Mouse (Mus musculus): ENCODE results near the gene Dcaf1.

Dcaf1 gene

GRCm38 (mm10) chr9:106821618-106822380, at the start of gene Dcaf1:
TSS of gene Dcaf1 (plus strand) at chr9:106821874.
- DNase-seq (ENCODE audit: low read depth, low spot score) = peak; percentile 99

- DNase-seq (ENCODE audit: low read depth, low spot score) = no peak
Observed at GRCm38 (mm10) chr9:106776116-106776515, 45.6 kb upstream of the Dcaf1 start.

- DNase-seq (ENCODE audit: low read depth, low spot score) = no peak
Observed at GRCm38 (mm10) chr9:106777423-106777822, 44.3 kb upstream of the Dcaf1 start.

GRCm38 (mm10) chr9:106778319-106778718, 43.4 kb upstream of the Dcaf1 start:
- DNase-seq (ENCODE audit: low read depth, low spot score) = peak; percentile 85

GRCm38 (mm10) chr9:106780086-106780485, 41.6 kb upstream of the Dcaf1 start:
- no peak for DNase-seq (ENCODE audit: low read depth, low spot score)

- DNase-seq (ENCODE audit: low read depth, low spot score) = no peak
Observed at GRCm38 (mm10) chr9:106783554-106783953, 38.1 kb upstream of the Dcaf1 start.

GRCm38 (mm10) chr9:106785206-106785605, 36.5 kb upstream of the Dcaf1 start:
- DNase-seq (ENCODE audit: low read depth, low spot score) = no peak

- peak; percentile 64 for DNase-seq (ENCODE audit: low read depth, low spot score)
Observed at GRCm38 (mm10) chr9:106787979-106788811, 33.5 kb upstream of the Dcaf1 start.

GRCm38 (mm10) chr9:106788812-106789321, 32.8 kb upstream of the Dcaf1 start, which contains the start of gene Rad54l2:
TSS of gene Rad54l2 (minus strand) at chr9:106789194.
- peak; percentile 91 for DNase-seq (ENCODE audit: low read depth, low spot score)

- no peak for DNase-seq (ENCODE audit: low read depth, low spot score)
Observed at GRCm38 (mm10) chr9:106789363-106789762, 32.3 kb upstream of the Dcaf1 start.

GRCm38 (mm10) chr9:106790831-106791230, 30.8 kb upstream of the Dcaf1 start:
- no peak for DNase-seq (ENCODE audit: low read depth, low spot score)

- no peak for DNase-seq (ENCODE audit: low read depth, low spot score)
Observed at GRCm38 (mm10) chr9:106806503-106806902, 15.2 kb upstream of the Dcaf1 start.

GRCm38 (mm10) chr9:106818191-106818590, 3.5 kb upstream of the Dcaf1 start:
- no peak for DNase-seq (ENCODE audit: low read depth, low spot score)

GRCm38 (mm10) chr9:106819201-106819600, 2.5 kb upstream of the Dcaf1 start:
- DNase-seq (ENCODE audit: low read depth, low spot score) = peak; percentile 58

GRCm38 (mm10) chr9:106821050-106821617, 540 bp upstream of the Dcaf1 start:
- no peak for DNase-seq (ENCODE audit: low read depth, low spot score)

- peak; percentile 95 for DNase-seq (ENCODE audit: low read depth, low spot score)
Observed at GRCm38 (mm10) chr9:106822381-106823104, 869 bp downstream of the Dcaf1 start.

- DNase-seq (ENCODE audit: low read depth, low spot score) = peak; percentile 9
Observed at GRCm38 (mm10) chr9:106840569-106840968, 18.9 kb downstream of the Dcaf1 start.

GRCm38 (mm10) chr9:106842800-106843199, 21.1 kb downstream of the Dcaf1 start:
- DNase-seq (ENCODE audit: low read depth, low spot score) = no peak

- peak; percentile 10 for DNase-seq (ENCODE audit: low read depth, low spot score)
Observed at GRCm38 (mm10) chr9:106856664-106857063, 35.0 kb downstream of the Dcaf1 start.

- DNase-seq (ENCODE audit: low read depth, low spot score) = no peak
Observed at GRCm38 (mm10) chr9:106858036-106858435, 36.4 kb downstream of the Dcaf1 start.

- no peak for DNase-seq (ENCODE audit: low read depth, low spot score)
Observed at GRCm38 (mm10) chr9:106874216-106874615, 52.5 kb downstream of the Dcaf1 start.
